Mouse (Mus musculus) embryo, embryonic 11.5 days (tissue): ENCODE data around the gene St8sia6.

Source experiments
- DNase-seq: peaks from one replicate; pipeline ENCODE4 v3.0.0-alpha.2; 2012; ENCODE audit warnings: low read depth, low spot score

Gene St8sia6

GRCm38 (mm10) chr2:13760366-13760765 lies 33.5 kb downstream of the St8sia6 start:
- DNase-seq: no peak

DNA sequence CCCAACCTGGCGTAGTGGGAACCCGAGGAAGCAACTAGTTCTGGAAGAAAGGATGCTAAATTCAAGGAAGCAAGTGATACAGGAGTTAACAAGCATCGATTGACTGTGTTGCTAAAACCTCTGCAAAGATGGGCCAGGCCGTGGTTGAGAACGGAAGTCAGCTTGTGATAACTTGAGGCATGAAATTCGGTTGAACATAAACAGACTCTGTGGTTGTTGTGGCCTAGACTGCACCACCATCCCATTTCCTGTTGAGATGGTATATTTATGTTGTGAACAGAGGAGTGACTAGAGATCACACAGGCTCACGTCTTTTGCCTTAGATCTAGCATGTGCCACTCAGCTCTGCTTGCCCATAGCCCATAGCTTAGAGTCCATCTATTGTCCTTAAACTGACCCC lies 36.5 kb downstream of the St8sia6 start:
- DNase-seq: no peak

GRCm38 (mm10) chr2:13755733-13756132 lies 38.1 kb downstream of the St8sia6 start:
- no peak for DNase-seq

DNA sequence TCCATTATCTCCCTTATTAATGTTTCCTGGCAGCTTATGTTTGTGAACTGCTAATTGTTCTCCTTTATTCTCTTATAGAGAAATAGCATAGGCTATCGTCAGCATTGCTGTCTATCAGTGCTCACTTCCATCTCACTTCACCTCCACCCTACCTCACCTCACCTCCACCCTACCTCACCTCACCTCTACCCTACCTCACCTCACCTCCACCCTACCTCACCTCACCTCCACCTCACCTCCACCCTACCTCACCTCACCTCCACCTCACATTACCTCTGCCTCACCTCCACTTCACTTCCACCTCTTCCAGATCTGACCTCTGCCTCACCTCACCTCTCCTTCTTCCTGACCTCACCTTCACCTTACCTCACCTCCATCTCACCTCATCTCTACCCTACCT lies 42.2 kb downstream of the St8sia6 start:
- no peak for DNase-seq

DNA sequence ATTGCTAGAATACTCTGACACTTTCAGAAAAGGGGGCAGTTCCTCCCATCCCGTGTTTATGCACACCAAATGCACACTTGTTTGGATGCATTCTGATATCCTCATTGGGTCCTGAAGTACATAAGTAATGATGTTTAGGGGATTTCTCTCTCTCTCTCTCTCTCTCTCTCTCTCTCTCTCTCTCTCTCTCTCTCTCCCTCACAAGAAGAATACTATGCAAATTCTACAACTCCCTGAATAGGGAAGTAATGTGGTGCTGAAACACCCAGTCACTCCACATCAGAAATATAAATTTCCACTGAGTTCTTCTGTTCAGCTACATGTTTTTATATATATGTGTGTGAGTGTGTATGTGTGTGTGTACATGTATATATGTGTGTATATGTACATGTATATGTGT lies 43.1 kb downstream of the St8sia6 start:
- no peak for DNase-seq

DNA sequence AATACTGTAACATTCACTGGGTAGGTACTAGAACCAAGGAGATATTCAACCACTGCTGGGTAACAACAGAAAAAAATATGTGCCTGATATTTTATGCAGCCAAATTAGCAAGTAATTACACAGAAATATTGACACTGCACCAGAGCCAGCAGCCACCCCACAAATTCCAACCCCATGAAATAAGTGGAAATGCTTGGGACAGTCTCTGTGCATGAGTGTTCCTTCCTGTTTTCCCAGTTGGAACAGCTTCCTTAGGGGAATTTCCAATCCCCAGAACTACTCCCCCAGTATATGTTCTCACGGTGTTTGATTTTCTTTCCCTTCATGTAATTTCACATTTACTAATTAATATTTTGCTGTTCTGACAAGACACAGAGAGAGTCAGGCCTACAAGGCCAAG lies 43.8 kb downstream of the St8sia6 start:
- no peak for DNase-seq

DNA sequence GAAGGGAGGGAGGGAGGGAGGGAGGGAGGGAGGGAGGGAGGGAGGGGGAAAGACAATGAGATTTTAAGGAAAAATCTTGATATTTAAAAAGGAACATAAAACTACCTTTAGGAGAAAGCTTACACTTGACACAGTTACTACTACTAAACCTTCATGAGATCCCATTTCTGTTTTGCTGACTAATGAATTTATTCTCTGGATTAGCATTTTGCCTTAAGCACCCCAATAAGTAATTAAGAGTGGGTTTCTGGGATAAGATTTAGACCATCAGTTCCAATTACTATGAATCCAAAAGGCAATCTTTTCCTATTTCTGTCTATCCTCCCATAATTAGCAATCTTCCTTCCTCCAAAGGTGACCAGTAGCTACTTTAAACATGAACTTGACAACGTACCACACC lies 44.7 kb downstream of the St8sia6 start:
- DNase-seq: no peak

DNA sequence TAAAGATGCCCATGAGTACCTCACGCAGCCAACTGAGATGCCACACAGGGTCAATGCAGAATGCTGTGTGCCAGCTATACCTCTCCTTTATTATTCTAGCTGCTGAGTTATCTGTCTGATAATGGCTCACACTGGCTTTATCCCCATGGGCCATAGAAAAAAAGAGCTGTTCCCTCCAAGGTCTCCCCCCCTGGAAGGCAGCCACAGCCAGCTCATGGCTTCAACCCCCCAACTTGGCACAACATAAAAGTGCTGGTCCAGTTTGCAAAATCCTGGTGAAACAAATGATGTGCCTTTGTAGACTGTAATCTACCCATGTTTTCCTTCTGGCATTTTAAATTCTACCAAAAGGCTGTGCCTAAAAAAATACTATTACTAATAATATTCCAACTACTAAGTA lies 46.3 kb downstream of the St8sia6 start:
- DNase-seq: no peak

- DNase-seq: no peak
These were observed 47.8 kb downstream of the St8sia6 start for GRCm38 (mm10) chr2:13746023-13746422.

DNA sequence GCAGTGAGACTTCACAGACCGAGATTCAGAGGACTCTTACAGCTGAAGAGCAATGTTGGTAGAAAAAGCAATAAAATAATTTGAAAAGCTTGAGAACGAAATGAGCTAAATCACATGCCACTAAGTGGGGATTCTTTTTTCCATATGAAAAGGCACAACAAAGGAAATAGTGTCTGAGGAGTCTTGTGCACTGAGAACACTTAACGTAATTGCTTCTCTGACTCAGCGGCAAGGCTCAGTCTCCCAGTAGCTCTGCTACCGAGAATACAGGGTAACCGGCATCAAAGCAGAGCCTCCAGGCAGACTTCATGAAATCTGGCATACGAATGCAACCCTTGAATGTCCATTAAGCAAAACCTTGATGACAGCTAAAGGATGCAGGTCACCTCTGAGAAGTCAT lies 55.2 kb downstream of the St8sia6 start:
- no peak for DNase-seq

GRCm38 (mm10) chr2:13727901-13728300 lies 66.0 kb downstream of the St8sia6 start:
- DNase-seq: no peak

DNA sequence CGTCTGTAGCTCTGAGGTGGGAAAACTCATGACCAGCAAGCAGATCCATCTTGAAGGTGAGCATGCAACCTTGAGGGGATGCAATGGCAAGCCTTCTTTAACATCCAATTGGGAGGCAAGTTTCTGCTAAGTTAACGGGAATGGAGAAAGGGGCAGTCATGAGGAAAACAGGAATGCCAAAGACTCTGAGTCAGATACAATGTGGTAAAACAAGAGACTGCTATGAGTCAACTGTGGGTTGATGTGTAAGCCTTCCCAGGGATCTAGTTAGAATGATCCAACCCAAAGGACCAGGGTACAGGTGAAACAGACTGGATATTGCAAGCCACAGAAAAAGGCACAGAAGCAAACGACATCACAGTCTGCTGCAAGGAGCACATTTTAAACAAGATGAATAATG lies 68.3 kb downstream of the St8sia6 start:
- DNase-seq: no peak

DNA sequence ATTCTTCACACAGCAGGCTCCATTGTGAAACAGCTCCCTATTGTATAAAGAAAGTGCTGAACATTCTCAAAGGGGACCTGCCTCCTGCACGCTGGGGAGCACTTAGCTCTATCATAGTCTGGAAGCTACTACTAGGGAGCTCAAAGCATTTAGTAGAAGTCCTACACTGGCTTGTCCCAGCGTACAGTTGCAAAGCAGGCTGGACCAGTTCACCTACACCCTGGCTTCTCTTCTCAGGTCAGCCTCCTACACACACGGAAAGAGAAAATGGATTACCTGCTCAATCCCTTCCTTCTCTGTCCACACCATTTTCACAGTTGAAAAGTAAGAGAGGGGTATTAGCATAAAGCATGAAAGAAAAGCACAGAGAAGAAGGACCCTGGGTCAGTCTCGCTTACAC lies 71.6 kb downstream of the St8sia6 start:
- no peak for DNase-seq

DNA sequence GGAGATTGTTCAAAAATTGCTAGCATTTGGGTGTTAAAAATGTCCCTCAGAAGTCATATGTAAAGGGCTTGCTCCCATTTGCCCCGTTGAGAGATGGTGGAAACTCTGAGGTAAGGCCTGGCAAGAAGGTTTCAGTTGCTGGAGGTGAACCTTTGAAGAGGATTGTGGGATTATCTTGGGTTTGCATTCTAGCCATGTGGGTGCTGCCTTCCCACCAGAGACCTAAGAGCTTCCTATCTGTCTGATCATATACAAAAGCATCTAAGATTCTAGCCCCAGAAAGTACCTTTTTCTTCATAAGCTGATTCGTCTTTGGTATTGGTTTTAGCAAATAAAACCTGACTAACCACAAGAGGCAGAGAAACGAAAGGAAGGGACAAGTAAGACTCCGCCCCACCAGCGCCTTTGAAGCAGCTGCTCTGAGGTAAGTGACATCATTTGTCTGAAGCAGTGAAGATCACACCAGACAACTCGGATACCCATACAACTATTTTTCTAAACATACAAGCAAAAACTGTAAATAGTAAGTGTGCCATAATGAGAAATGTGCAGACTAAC lies 75.2 kb downstream of the St8sia6 start:
- no peak for DNase-seq

DNA sequence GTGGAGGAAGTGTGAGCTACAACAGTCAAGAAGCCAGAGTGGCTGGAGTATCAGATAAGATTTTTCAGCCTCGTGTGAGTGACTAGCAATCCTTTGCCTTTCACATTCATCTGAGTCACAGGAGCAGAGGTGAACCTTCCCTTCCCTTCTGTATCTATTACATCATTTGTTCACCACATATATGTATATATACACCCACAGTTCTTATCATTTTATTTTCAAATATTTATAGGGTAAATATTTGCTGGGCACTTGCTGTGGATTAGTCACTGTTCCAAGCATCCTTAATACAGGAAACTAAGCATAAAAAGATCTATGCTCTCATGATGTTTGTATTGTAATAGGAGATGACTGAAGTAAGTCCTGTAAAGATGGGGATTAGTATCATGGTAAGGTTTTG lies 85.1 kb downstream of the St8sia6 start:
- DNase-seq: no peak

- DNase-seq: no peak
These were observed 96.3 kb downstream of the St8sia6 start for GRCm38 (mm10) chr2:13697514-13697913.

GRCm38 (mm10) chr2:13694417-13694816 lies 99.4 kb downstream of the St8sia6 start:
- DNase-seq: no peak

GRCm38 (mm10) chr2:13684380-13684779 lies 109.5 kb downstream of the St8sia6 start:
- DNase-seq: no peak

DNA sequence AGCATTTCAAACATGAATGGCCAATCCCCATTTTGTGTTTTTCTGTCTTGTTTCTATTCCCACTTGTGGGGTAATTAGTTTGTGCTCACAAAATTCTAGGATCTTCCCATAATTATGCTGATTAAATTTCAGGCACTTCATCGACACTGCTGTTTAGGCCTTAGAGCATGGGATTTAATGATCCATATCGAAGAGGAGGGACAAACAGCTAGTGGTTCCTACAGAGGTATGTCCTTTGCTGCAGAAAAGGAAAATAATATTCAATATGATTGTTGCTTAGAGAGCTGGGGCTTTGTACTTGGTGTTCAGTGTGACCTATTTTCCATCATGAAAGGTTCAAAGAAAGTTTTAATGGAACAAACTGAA lies 110.7 kb downstream of the St8sia6 start:
- no peak for DNase-seq

DNA sequence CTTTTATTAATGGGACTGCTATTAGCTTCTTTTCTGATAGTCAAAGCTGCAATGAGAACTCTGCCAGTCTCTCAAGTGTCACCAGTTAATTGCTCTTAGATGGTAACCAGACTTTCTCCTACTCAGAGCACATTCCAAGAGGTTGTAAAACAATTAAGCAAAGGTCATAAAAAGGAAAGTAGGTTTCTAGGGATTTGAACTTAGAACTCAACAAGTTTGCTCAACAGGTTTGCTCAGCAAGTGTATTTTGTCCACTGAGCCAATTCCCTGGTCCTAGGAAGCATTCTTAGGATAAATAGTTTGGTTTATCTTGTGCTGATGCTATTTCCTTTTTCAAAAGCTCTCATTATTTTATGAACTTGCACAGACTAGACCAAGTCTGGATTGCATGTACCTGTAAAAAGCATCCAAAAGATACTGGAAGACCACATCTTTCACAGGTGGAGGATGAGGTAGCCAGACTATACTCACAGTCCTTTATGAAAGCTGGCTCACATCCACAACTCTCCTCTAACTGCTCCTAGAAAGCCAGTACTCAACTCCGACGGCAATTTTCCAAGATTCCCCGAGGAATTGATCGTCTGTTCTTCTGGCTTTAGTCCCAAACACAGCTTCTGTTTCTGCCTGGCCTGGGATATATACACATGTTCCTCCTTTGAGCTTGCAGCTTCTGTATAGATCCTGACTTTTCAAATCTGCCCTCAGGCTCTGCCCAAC lies 111.2 kb downstream of the St8sia6 start:
- no peak for DNase-seq

GRCm38 (mm10) chr2:13672946-13673345 lies 120.9 kb downstream of the St8sia6 start:
- DNase-seq: no peak

- no peak for DNase-seq
These were observed 121.4 kb downstream of the St8sia6 start for GRCm38 (mm10) chr2:13672426-13672825.

GRCm38 (mm10) chr2:13634866-13635265 lies 159.0 kb downstream of the St8sia6 start:
- DNase-seq: no peak
